Mouse (Mus musculus): ENCODE measurements around the gene Sorcs1.

DNA sequence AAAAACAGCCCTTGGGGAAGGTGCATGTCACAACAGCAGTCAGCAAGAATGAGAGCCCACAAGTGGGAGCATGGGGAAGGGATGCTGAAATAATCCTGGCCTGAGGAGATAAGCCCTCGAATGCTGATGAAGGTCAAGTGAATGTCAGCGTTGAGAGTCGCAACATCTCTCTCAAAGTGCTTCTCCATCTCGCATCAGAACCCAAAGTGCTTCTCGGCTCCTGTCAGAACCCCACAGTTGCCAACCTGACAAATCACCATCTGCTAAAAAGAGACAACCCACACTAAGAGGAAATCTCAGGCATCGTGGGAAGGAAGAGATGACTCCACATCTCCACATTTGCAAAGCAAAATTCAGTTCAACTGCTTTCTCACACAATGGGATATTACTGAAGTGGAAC, 119.7 kb downstream of the Sorcs1 start:
- TF ChIP-seq POLR2A (IDR thresholded peaks at IDR 0.05; ENCODE audit: borderline replicate concordance, extremely low read depth, insufficient read depth, insufficient read length, poor library complexity, severe bottlenecking) = no peak
- TF ChIP-seq CTCF (IDR thresholded peaks at IDR 0.05; ENCODE audit: borderline replicate concordance, extremely low read depth, insufficient read depth, insufficient read length) = no peak

Measured in brain, embryonic 14.5 days (tissue).